Mouse (Mus musculus) liver, embryonic 16.5 days (tissue): ENCODE measurements around the gene Olfr168. TPM values are rescaled to one million over a fixed set of nuclear protein-coding genes. Genes with fewer than 3 reads are reported as not detected.
"Not testable (repeated sequence)": the region's sequence is repeated elsewhere in the genome, so short reads cannot be mapped to it uniquely, and the experiment has no call there.

Experiments used
- ATAC-seq: fragments of 200-750 bp; cut with Nextera tagmentation; 2 replicates; pipeline ENCODE4 v1.8.0; 2017; ENCODE audit warnings: low read depth, mild to moderate bottlenecking, moderate number of reproducible peaks, moderate library complexity
- H3K27ac ChIP-seq: fragments of 300-500 bp; sonication (generic); 2 replicates; pipeline ENCODE4 v1.5.1; 2014; ENCODE audit warnings: mild to moderate bottlenecking, low read length
- H3K27me3 ChIP-seq: fragments of 300-500 bp; sonication (generic); 2 replicates; pipeline ENCODE4 v1.6.1; 2014; ENCODE audit warnings: low read depth, low read length, mixed read lengths; ENCODE audit not compliant: control insufficient read depth, insufficient read depth
- H3K36me3 ChIP-seq: fragments of 300-500 bp; sonication (generic); 2 replicates; pipeline ENCODE4 v1.6.1; 2014; ENCODE audit warnings: mild to moderate bottlenecking; ENCODE audit not compliant: control insufficient read depth, insufficient read depth
- H3K4me1 ChIP-seq: fragments of 300-500 bp; sonication (generic); 2 replicates; pipeline ENCODE4 v1.6.1; 2014; ENCODE audit warnings: low read depth, low read length, mixed read lengths; ENCODE audit not compliant: control insufficient read depth
- H3K4me2 ChIP-seq: fragments of 300-500 bp; sonication (generic); 2 replicates; pipeline ENCODE4 v1.6.1; 2014; ENCODE audit warnings: low read depth, low read length, mixed read lengths
- H3K4me3 ChIP-seq: fragments of 300-500 bp; sonication (generic); 2 replicates; pipeline ENCODE4 v1.5.1; 2014; ENCODE audit warnings: low read depth, mild to moderate bottlenecking, low read length
- H3K9ac ChIP-seq: fragments of 300-500 bp; sonication (generic); 2 replicates; pipeline ENCODE4 v1.6.1; 2014; ENCODE audit warnings: low read depth, low read length
- H3K9me3 ChIP-seq: fragments of 300-500 bp; sonication (generic); replicated peaks from 2 replicates; pipeline ENCODE4 v1.6.1; 2016; ENCODE audit warnings: low read length; ENCODE audit not compliant: control insufficient read depth
- WGBS: fragments of 180-500 bp; shearing (Covaris S2); extraction: QIAGEN DNeasy Blood & Tissue Kit; methylation state at CpG from one replicate; pipeline ENCODE4 v1.1.7; 2014; ENCODE audit not compliant: insufficient replicate concordance; 5-methylcytosine and 5-hydroxymethylcytosine counted together
- polyA plus RNA-seq: library from polyadenylated mRNA; unstranded; fragments of >200 nt; fragmentation: Nextera tagmentation; extraction: Ambion mirVana; gene quantifications from 2 replicates; pipeline ENCODE4 v1.2.1, GENCODE M21; 2015

Gene Olfr168
- not detected in 2 replicates for polyA plus RNA-seq

DNA sequence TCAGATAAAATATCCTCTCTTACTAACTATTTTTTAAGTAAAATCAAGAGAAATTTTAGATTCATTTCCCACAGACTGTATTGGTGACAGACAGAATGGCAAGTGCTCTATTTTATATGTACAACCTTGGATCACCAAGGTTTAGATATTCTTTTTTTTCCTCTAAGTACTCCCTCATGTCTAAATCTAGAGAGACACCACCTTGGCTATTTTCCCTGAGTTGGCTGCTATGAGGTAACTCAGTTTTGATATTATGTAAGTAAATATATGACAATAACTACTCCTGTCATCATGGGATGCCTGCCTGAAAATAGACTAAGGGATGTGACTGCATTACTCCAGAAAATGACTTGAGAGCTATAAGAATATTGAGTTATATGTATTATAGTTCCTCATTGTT lies at the start of gene Olfr168:
TSS of gene Olfr168 (minus strand) at position 101 of the 400 bp plus-strand sequence.
- Histone ChIP-seq H3K9me3 (no peaks in the 10 kb centered on the region), H3K27ac (no peak within 1 kb of the TSS), H3K9ac (no peak within 1 kb of the TSS), H3K4me3 (no peak within 1 kb of the TSS), H3K4me1 (no peaks in the 10 kb centered on the region), H3K36me3 (no peaks in the 10 kb centered on the region), H3K4me2 (no peak within 1 kb of the TSS), H3K27me3 (no peaks in the 10 kb centered on the region)
- ATAC-seq, result no peak

DNA sequence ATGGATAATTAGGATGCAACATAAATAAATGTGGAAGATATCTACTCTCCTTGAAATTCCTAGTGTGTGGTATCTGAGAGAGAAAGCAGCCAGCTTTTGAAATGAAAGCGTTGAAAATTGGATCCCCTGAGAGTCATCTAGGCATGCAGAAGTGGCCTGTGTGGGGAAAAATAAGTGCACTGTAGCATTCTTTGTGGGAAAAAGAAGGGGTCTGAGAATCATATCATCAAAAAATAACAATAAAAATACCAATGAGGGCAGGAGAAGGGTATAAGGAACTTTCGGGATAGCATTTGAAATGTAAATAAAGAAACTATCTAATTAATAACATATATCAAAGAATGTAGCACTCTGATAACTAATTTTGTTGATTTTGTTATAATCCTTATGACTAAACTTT lies 36.4 kb upstream of the Olfr168 start, which contains the start of gene Olfr169:
TSS of gene Olfr169 (minus strand) at position 101 of the 400 bp plus-strand sequence.
- H3K9me3 ChIP-seq, H3K4me3 ChIP-seq, ATAC-seq, H3K27me3 ChIP-seq, H3K36me3 ChIP-seq, H3K9ac ChIP-seq, H3K4me1 ChIP-seq, H3K27ac ChIP-seq, H3K4me2 ChIP-seq: not testable (repeated sequence)
- WGBS, result 67% methylated on average over 2 of the region's 2 CpGs

DNA sequence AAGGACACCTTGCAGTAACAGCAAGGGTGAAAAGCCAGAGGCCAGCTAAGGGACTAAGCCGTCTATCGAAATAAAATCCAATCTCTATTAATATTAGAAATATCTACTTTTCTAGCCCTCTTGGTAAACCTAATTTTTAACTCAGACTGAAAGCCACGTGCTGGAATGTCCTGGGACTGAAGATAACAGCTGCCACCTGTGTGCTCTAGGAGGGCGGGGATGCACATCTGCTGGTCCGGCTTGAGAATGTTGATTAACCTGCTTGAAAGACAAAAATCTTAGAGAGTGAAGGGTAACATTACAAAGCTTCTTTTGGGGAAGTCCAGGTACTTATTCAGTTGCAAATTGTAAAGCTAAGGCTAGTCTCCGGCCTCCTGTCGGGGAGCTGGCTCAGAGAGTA lies 18.1 kb upstream of the Olfr168 start:
- WGBS, result 62% methylated on average over 7 of the region's 7 CpGs

DNA sequence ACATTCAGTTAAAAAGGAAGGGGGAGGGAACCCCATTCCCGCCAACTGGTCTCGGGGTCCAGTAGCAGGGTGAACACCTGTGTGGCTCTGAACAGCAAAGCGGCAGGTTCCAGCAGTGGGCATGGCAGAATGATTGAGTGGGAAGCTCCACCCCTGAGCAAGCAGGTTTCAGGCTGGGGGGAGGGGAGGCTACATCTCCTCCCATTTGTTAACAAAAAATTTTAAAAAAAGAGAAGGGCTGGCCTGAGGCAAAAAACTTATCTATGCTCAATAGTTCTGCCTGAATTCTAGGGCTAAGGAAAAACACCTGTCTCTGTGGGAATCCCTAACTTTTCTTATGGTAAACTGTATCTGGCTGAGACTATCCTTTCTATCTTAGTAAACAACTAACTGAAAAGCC lies 16.9 kb upstream of the Olfr168 start:
- H3K36me3 ChIP-seq, H3K27me3 ChIP-seq, ATAC-seq, H3K4me2 ChIP-seq, H3K9ac ChIP-seq, H3K27ac ChIP-seq, H3K4me1 ChIP-seq, H3K9me3 ChIP-seq, H3K4me3 ChIP-seq: not testable (repeated sequence)
- 80% methylated on average over 3 of the region's 3 CpGs for WGBS

More for the DNA sequence above, 18.1 kb upstream of the Olfr168 start:
- not testable (repeated sequence) for H3K4me1 ChIP-seq, H3K36me3 ChIP-seq, H3K9ac ChIP-seq, H3K27me3 ChIP-seq, H3K4me2 ChIP-seq, H3K4me3 ChIP-seq, H3K27ac ChIP-seq, ATAC-seq, H3K9me3 ChIP-seq

DNA sequence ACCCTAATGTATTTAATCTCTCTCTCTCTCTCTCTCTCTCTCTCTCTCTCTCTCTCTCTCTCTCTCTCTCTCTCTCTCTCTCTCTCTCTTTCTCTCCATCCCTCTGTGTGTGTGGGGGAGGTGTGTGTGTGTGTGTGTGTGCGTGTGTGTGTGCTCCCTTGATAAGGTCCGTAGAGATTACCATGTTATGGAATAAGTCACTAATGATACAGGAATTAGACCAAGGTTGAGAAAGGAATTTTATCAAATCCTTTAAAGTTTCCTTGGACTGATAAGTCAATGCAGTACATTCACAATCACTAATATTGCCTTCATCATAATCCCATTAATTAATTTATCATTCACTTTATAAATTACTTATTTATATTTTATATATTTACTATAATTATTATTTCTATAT lies 13.2 kb downstream of the Olfr168 start, which contains the start of gene Olfr167:
TSS of gene Olfr167 (minus strand) at position 101 of the 400 bp plus-strand sequence.
- H3K4me1 ChIP-seq, result no peaks in the 10 kb centered on the region
- no peak for ATAC-seq
- no peak within 1 kb of the TSS for H3K4me2 ChIP-seq
- H3K9ac ChIP-seq, result no peak within 1 kb of the TSS
- H3K27ac ChIP-seq, result no peak within 1 kb of the TSS
- no peak within 1 kb of the TSS for H3K4me3 ChIP-seq
- H3K36me3 ChIP-seq, result no peaks in the 10 kb centered on the region
- no peaks in the 10 kb centered on the region for H3K9me3 ChIP-seq
- H3K27me3 ChIP-seq, result no peaks in the 10 kb centered on the region
- 57% methylated on average over 2 of the region's 2 CpGs for WGBS

DNA sequence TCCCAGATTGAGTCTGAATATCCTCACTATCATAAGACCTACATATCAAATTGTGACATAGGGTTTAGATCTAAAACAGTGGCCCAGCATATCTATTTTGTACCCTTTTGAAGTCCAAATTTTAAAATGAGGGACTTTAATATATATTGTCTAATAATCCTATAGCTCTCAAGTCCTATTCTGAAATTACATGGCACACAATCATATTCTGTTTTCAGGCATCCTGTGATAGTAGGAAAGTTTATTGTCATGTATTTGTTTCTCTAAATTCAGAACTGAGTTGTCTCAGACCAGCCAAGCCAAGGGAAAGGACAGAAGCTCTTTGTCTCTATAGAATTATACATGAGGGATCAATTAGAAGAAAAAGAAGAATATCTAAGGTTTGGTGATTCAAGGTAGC lies 52.0 kb downstream of the Olfr168 start, which contains the start of gene Olfr166:
TSS of gene Olfr166 (plus strand) at position 301 of the 400 bp plus-strand sequence.
- H3K4me2 ChIP-seq, result no peak within 1 kb of the TSS
- no peak within 1 kb of the TSS for H3K27ac ChIP-seq
- no peak within 1 kb of the TSS for H3K4me3 ChIP-seq
- H3K36me3 ChIP-seq, result no peaks in the 10 kb centered on the region
- ATAC-seq, result no peak
- H3K27me3 ChIP-seq, result no peaks in the 10 kb centered on the region
- H3K9ac ChIP-seq, result no peak within 1 kb of the TSS
- H3K9me3 ChIP-seq, result peaks cover 2% of the 10 kb centered on the region
- H3K4me1 ChIP-seq, result no peaks in the 10 kb centered on the region

Other genes with a start within 250 kb of the Olfr168 start
- gene Olfr164, start 221.5 kb downstream of the Olfr168 start, polyA plus RNA-seq, result not detected in 2 replicates
- not detected in 2 replicates for gene Olfr165, start 112.4 kb downstream of the Olfr168 start, polyA plus RNA-seq
- gene Olfr166, start 51.9 kb downstream of the Olfr168 start, polyA plus RNA-seq, result not detected in 2 replicates
- gene Olfr167, start 13.3 kb downstream of the Olfr168 start, polyA plus RNA-seq, result not detected in 2 replicates
- gene Olfr169, start 36.3 kb upstream of the Olfr168 start, polyA plus RNA-seq, result not detected in 2 replicates
- not detected in 2 replicates for gene Olfr170, start 76.3 kb upstream of the Olfr168 start, polyA plus RNA-seq
- gene Olfr171, start 94.4 kb upstream of the Olfr168 start, polyA plus RNA-seq, result not detected in 2 replicates
- gene Lamp3, start 170.8 kb upstream of the Olfr168 start, polyA plus RNA-seq, result 0.02 TPM in 1 of 2 replicates, not detected in the other
- gene B3gnt5, start 224.7 kb upstream of the Olfr168 start, polyA plus RNA-seq, result 0.21 and 0.42 TPM in 2 replicates